Mouse (Mus musculus) ovary, postnatal 10 days (tissue): ENCODE results near the gene Ccnh.
A peak's percentile ranks its signal among the peaks of the same experiment; 100 is the strongest.
"Not testable (repeated sequence)": the region's sequence is repeated elsewhere in the genome, so short reads cannot be mapped to it uniquely, and the experiment has no call there.

Source experiments
- DNase-seq: peaks from one replicate; pipeline ENCODE4 v3.0.0; 2022; ENCODE audit warnings: low spot score

Gene Ccnh

DNA sequence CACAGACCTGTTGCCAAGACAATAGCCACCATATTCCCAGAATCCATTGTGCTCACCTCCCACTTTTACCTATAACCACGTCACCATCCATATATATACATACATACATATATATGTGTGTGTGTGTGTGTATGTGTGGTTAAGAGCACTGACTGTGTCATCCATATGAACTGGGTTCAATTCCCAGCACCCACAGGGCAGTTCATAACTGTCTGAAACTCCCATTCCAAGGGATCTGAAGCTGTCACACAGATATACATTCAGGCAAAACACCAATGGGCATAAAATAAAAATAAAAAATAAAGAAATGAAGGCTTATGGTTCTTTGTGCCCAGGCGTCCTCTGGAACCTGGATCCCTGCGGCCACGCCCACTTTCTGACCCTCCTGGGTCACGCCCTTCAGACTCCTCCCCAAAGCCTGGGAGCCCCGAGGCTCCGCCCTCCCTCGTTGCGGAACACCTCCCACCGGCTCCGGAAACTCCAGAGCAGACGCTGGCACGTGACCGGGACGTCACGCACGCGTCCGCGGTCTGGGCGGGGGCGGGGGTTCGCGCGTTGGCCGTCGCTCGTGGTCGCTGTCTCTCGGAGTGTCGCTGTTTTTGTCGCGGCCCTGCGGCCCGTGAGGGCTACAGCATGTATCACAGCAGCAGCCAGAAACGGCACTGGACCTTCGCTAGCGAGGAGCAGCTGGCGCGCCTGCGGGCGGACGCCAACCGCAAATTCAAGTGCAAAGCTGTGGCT, at the start of gene Ccnh:
Ccnh (plus strand) TSS at position 506 of the 741 bp plus-strand sequence.
- peak; percentile 76 for DNase-seq

DNA sequence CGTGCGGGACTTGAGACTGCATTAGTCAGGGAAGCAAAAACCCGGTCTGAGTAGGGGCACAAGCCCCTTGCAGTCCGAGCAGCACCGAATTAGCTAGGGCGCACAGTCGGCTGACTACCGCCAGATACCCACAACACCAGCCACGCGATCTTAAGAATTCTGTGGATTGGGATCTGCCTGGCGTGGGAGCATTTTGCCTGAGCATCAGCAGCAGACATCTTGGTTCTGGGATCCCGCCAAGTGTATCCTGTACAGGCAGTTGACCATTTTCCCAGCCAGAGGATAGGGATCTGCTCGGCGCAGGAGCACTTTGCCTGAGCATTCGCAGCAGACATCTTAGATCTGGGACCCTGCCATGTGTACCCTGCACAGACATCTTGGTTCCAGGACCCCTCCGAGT, 45.8 kb upstream of the Ccnh start:
- not testable (repeated sequence) for DNase-seq

- DNase-seq = no peak
Observed at GRCm38 (mm10) chr13:85146471-85146870, 42.7 kb upstream of the Ccnh start.

DNA sequence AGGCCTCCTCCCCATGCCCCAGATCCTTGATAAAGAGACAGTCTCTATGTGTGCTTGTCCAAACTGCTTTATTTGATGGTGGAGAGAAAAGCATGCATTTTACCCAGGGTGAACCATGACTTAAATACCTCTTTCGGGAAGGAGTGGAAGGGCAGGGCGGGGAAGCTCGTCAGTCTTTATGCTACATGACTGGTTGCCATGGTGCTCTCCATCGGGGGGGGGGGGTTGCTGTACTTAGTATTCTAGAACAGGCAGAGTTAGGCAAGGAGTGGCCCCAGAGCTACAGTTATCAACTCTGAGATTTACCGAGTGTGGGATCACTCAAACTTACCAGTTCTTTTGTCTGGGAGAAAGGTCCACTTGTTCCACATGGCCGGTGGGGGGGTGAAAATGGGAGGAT, 34.5 kb upstream of the Ccnh start:
- no peak for DNase-seq

DNA sequence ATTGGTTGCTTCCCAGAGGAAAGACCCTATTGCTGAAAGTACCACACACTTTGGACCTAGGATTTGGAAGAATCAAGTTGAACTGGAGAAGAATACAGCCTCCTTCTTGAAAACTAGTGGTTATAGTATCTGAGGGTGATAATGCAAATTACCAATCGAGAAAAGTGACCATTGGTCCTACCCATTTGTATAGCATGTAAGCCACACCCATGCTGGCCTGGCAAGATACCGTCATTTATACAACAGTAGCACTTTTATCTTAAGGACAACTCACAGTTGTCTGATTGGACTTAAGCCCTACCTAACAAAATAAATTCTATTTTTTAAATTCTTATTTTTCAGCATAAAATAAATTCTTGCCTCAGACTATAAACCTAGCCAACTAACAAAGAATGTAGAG, 29.2 kb upstream of the Ccnh start:
- DNase-seq = no peak

DNA sequence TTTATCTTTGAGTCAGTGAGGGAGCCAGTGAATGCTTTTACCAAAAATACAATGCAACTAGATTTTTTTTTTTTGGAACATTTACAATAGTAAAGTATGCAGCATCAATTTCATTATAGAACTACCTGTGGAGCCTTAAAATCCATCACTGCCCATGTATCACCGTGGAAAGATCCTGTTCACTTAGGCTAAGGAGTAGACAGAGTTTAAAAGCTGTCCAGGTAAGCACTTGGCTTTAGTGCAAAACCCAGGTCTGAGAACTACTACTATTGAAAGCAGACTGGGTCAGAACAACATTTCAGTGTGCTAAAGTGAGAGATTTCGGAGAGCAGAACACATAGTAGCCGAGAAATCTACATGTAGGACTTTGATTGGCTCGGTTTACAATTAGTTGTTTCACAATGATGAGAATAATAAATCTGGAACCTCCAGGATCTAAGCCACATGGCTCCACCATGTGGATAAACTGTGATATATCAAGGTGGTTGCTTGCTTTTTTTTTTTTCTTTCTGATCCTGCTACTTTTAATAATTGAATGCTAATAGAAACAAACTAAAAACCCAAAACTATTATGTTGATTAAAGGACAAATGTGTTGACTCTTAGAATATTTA, 24.6 kb upstream of the Ccnh start:
- no peak for DNase-seq

DNA sequence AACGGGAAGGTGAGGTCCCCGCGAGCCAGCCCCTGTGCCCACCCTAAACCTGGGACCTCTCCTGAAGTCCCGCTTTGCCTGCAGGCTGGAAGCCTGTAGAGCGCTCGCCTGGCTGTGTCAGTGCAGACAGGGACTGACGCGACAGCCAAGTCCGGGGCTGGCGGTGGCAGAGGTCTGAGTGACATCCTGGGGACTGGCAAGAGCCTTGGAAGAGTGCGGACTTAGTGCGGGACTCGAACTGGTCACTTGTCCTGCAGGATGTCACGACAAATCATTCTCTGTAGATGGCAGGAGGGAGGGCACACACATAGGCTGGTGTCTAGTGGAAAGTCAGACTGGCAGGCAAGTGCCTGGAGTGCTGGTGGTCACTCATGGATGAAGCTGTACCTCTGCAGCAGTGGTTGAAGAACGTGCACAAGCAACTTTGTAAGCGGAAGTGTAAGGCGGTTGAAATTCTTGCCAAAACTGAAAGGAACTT, 475 bp downstream of the Ccnh start:
- no peak for DNase-seq

DNA sequence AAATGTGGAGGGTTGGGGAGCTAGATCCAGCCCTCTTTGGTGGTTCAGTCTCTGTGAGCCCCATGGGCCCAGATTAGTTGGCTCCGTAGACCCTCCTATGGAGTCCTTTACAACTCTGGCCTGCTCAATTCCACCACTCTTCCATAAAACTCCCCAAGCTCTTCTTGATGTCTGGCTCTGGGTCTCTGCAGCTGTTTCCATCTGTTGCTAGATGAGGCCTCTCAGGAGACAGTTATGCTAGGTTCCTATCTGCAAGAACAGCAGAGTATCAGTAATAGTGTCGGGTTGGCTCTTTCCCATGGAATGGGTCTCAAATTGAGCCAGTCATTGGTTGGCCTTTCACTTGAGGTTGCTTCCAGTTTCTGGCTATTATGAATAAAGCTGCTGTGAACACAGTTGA, 2.0 kb downstream of the Ccnh start:
- DNase-seq = no peak

DNA sequence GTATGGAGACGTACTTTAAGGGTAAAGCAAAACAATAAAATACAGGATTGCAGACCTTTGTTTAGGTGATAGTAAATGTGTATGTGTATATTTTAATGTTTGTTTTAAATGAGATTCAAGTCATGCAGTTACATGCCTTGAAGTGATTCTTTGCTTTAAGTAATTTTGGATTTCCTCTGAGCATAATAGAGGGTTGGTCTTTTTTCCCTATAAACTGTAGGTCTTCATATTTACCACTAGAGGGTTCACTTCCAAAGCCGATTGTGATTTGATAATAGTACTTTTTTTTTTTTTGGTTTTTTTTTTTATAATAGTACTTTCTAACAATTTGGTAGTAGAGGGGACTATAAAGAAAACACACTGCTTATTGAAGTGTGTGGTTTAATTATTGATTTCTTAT, 18.3 kb downstream of the Ccnh start:
- no peak for DNase-seq

GRCm38 (mm10) chr13:85208656-85209055, 19.4 kb downstream of the Ccnh start:
- DNase-seq = no peak

- DNase-seq = no peak
Observed at GRCm38 (mm10) chr13:85210353-85210752, 21.1 kb downstream of the Ccnh start.

DNA sequence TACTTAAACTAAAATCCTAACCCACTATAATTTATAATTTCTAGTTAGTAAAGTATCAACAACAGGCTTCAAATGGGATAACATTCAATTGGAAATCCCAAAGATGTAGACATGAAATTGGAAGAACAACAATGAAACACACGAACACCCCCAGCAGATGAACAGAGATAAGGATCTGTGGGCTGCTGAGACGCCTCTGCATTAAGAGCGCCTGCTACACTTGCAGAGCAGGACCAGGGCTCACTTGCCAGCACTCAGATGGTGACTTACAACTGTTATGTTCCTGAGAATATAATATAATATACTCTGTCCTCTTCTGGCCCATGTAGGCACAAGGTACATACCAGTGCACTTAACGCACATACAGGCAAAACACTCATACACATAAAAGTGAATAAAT, 29.4 kb downstream of the Ccnh start:
- DNase-seq = no peak

DNA sequence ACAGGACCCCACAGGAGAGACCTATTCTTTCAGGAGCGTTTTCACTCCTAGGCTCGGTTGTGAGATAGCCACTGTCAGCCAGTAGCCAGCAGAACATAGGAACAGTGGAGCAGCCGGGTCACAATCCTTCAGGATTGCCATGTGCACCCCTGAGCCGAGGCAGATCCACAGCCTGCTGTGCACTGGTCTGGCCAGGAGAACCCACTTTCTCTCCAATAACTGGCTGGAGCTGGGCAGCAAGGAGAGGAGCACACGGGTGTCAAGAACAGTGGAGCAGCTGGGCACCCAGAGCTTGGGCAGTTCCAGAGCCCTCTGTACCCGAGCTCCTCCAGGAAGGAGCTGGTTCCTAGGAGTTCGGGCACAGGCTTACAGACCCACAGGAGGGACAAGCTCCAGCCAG, 49.6 kb downstream of the Ccnh start:
- DNase-seq = no peak
